Mouse (Mus musculus) lung, postnatal 10 days (tissue): Measurements from ENCODE around the gene Fkbp8.

Experiments used
- DNase-seq: peaks from one replicate; pipeline ENCODE4 v3.0.0; 2021

Fkbp8 gene

DNA sequence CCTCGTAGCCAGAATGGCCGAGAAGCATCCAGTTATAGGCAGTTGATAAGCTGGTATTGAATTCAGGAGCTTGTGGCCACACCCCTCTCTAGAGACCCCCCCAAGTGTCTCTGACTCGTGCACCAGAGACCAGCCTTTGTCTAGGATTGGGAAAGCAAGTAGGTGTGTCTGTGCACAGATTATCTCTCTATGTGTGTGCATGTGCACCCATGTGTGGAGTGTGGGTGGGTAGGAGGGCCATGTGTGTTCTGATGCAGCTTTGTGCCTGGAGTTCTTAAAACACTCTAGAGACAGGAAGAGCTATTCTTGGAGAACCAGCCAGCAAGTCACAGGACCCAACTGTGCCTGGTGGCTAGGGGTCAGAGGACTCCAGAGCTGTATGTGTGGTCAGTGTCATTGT is 33.0 kb downstream of the Fkbp8 start:
- DNase-seq, result no peak

DNA sequence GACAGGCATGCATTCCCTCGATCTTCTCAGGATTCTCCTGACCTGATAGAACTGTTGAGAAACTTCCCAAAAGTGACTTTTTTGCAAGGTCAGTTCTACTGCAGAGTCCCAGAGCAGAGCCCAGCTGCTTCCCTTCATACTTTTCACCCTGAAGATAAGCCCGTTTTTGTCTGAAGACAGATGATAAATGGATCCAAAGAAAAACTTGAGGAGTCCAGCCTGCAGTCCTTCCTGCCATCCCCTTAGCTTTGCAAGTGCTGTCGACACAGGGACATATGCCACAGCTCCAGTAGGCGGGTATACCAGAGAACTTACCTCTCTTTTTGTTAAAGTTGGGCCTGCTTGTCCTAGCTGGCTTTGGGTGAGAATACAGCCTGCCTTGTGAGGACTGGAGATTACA is 33.8 kb downstream of the Fkbp8 start:
- no peak for DNase-seq

DNA sequence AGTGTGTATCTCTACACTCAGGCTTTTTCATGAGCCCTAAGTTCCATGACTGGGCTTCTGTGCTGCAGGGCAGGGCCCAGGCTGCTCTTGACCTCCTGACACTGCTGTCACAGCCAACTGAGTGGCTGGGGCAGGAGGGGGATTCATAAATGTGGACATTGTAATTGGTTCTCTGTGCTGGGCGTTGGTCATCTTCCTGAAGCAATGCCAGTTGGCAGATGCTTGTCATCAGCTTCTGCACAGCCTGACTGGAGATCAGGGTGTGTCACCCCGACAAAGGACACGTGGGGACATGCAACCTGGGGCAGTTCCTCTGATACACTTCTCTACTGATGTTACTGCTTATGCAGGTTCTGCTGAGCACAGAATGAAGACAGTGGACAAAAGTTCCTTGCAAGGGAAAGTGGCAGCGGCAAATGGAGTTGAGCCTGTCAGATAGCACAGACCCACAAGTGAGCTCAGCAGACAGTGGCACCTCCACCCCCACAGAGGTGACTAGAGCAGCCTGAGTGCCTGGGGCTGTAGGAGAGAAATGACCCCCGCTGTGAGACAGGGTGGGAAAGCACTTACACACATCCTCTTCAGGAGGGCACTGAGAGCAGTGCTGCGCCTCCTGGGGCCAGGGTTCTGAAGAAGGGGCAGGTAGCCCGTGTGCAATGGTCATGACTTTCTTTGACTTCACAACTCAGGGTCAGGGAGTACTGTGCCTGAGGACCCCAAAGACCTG is 34.4 kb downstream of the Fkbp8 start:
- DNase-seq, result peak; percentile 85

DNA sequence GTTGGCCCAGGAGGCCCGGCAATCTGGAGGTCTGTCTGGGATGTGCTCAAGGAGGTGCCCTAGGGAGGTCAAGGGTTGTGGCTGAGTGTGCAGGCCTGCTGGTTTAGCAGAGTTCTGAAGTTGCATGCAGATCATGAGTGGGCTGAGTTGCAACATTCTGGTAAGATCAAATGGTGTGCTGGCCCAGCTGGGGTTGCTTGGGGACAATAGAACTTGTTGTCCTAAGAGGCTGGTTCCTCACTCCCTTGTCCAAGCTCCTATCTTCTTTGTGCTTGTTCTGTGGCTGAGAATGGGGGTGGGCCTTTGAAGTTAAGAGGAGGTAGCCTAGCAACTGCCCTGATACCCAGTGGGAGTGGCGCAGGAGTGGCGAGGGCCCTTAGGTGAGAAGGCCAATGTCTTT is 35.3 kb downstream of the Fkbp8 start:
- DNase-seq, result peak; percentile 67

DNA sequence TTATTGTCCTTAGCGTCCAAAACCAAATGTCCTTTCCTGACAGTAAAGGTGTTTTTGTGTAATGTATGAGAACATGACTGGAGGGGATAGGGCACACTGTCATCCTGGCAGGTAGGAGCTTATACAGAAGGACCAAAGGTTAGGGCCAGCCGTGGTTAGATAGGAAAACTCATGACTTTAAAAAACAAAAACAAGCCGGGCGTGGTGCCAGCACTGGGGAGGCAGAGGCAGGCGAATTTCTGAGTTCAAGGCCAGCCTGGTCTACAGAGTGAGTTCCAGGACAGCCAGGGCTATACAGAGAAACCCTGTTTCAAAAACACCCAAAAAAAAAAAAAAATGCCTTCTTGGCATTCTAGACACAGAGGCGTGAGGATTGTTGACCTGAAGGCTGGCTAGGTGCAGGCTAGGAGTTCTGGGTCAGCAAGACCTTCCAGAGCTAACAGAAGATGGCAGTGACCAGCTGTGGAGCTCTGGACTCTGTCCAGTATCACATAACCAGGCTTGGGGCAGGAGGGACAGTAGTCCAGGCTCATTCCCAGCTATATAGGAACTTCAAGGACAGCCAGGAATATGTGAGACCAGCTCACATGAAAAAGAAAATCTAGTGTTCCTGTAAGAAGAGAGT is 36.4 kb downstream of the Fkbp8 start:
- DNase-seq, result no peak

DNA sequence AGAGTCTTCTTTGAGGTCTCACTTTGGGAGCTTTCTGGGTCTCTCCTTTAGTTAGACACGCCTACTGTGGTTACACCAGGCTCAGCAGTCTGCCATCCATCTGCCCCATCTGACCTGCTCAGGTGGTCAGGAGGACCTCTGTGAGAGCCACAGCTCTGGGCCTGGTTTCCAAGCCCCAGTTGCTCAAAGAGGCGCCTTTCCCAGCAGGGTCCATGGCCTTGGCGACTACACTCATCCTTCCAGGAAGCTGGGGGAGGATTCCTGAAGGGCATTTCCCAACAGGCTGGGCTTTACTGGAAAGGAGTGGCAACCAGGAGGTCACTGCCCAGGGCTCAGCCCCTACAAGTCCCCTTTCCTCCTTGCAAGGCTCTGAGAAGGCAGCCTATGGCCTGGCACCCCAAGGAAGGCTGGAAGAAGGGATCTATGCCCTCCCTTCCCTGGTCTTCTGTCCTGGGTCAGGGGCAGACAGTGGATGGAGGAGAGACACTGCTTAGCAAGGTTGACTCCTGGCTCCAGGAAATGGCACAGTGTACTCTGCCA is 37.2 kb downstream of the Fkbp8 start:
- DNase-seq, result no peak

DNA sequence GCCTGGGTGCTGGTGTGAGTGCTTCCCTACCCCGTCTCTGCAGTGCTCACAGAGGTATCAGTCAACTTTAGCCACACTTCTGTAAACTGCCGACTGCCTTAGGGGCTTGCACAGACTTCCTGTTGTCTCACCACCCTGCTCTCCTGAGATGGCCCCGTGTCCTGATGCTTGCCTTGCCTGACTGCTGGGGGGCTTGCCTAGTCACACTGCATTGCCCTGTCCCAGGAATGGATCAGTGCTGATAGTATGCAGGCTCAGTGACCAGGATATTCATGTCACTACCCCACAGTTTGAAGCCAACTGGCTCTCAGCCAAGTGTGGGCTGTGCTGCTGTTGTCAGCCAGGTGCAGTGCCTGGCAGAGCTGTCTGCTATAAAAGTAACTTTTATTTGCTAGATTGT is 38.0 kb downstream of the Fkbp8 start:
- DNase-seq, result peak; percentile 34

DNA sequence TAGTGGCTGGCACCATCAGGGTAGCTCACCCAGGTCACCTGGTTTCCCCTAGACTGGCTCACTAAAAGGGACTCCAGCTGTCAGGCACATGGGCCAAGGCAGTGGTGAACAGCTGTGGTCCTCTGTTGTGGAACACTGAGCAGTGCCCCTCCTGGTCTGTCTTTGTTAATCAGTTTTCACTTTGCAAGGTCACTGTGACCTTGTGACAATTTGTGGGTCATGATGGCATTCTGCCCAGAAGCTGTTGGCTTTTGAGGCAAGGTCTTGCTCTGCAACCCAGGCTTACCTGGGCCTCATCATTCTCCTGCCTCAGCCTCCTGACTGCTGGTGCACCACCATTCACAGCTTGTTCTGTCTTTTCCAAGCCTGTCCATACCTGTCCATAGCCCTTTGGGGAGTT is 42.8 kb downstream of the Fkbp8 start:
- no peak for DNase-seq

DNA sequence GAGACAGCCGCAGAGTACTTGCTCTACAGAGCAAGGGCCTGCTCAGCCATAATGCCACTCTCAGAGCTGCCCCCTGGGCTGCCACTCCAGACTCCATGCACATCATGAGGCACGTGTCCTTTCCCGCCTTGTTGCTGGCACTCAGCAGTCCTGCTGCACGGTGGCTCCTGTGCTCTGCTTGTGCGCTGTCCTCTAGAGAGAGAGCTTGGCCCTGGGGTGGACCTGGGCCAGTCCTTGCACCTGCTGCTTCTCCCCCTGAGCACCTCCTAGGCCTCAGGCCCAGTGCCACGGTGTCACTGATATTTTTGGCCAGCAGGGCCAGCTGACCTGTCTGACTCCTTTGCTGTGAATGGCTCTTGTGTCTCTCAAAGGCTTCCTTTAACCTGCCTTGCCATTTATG is 43.5 kb downstream of the Fkbp8 start:
- DNase-seq, result no peak

DNA sequence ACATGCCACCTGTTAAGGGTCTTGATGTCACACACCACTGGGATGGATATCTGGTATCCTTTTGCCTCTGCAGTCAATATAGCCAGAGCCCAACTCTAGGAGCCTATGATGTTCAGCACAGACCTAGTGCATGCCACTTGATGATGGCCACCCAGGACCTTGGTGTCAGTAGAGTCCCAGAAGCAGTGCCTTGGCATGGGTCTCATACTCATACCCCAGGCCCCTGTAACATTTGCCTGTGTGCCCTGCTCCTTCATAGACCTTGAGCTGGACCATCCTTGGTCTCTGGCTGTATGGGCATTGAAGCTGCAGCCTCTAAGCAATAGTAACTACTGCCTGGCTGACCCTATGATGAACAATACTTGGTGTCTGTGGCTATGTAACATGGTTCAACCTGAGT is 46.8 kb downstream of the Fkbp8 start:
- DNase-seq, result no peak

DNA sequence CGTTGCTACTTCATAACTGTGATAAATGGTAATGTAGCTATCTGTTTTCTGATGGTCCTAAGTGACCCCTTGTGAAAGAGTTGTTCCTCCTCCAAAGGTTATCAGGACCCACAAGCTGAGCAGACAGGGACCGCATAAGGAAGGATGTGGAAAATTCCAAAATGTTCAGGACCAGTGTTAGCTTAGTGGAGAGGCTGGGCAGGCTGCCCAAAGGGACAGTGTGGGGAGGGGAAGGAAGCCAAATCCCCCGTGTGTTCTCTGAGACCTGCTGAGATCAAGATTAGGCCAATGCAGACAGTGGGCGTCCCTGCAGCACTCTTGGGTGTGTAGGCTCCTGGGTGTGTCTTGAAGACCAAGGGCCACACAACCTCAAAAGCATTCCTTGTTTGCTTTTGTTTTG is 47.4 kb downstream of the Fkbp8 start:
- peak; percentile 43 for DNase-seq

DNA sequence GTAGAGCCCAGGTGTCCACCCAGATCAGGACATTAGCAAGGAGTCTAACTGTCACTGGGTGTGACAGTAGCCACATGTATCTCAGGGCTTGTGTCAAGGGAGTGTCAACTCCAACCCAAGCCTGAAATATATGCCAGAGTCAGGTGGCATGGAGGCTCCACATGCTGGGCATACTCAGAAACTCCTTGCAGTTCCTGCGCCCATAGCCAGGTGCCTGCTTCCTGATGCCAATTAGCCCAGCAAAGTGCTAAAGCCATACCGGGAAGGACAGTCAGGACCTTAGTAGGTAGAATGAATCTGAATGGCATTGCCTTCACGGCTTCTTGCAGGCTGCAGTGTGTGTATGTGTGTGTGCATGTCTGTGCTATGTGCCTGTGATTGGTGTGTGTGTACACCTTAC is 49.7 kb downstream of the Fkbp8 start:
- no peak for DNase-seq

DNA sequence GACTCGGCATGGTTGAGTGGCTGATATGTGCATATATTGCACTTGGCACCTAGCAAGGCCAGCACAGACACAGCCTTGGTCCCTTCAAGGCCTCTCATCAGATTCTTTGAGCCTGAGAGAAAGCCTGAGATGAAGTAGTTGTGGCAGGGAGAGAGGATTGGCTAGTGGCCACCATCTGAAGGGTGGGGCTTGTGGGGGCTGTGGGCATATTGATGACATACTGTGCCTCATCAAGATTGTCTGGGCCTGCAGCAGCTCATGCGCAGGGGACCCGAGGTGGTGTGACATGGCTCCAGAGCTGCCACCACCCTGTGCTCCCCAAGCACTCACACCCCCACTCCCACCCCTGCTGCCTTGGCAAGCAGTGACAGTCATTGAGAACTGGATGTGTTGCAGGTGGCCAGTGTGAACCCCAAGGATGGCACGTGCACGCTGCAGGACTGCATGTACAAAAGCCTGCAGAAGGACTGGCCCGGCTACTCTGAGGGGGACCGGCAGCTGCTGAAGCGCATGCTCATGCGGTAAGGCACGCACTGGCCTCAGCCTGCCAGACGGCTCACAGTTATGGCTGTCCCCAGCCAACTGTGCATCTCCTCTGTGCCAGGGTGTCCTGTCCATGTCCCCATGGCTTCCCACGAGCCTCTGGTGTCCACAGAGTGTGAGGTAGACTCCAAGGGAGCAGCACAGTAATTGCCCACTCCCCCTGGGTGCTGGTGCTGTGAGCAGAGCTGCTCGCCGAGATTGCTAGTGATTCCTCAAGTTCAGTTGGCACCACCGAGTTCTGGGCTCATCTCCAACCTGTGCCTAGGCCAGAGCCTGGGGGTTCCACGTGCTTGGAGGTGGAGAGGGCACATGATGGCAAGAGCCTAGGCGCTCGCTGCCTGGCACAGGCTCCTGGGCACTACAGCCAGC is 56.2 kb downstream of the Fkbp8 start:
- DNase-seq, result no peak

DNA sequence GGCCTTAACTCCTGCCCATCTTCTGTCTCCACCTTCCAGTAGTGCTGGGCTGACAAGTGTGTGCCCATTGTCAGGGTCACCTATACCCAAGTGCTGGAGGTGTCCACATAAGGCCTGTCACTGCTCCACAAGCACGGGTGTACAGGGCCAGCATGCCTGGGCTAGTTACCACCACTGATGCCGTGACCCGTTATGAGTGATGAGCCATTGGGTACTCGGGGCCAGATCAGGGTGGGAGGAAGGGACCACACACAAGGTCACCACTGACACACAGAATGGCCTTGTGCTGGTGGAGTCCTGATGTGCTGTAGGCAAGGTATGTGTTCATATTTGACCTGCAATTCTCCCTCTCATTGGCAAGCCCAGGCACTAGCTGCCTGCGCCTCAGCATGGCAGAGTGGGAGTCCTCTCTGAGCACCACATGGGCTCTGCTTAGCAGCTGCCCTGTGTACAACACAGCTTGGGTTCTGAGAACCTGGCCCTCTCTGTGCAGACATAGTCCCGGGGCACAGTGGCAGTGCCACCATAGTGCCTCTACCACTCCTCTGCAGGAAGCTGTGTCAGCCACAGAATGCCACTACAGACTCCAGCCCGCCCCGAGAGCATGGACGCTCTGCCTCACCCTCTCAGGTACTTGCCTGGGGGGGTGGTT is 57.2 kb downstream of the Fkbp8 start:
- no peak for DNase-seq
